Mouse (Mus musculus) kidney, adult 9 months (tissue): ENCODE results near the gene Olfr18.
"Not testable (repeated sequence)": the region's sequence is repeated elsewhere in the genome, so short reads cannot be mapped to it uniquely, and the experiment has no call there.

ENCODE experiments used
- DNase-seq: peaks from one replicate; pipeline ENCODE4 v3.0.0; 2022

Gene Olfr18

GRCm38 (mm10) chr9:20335994-20336393 lies at the start of gene Olfr18:
TSS of gene Olfr18 (minus strand) at chr9:20336094.
- no peak for DNase-seq

GRCm38 (mm10) chr9:20385343-20385703 lies 49.4 kb upstream of the Olfr18 start:
- no peak for DNase-seq

- peak; percentile 86 for DNase-seq
Measured at GRCm38 (mm10) chr9:20384532-20385342, 48.8 kb upstream of the Olfr18 start, which contains the start of gene Zfp560. TSS of gene Zfp560 (minus strand) at chr9:20385177.

- peak; percentile 10 for DNase-seq
Measured at GRCm38 (mm10) chr9:20383659-20384058, 47.8 kb upstream of the Olfr18 start.

GRCm38 (mm10) chr9:20374712-20375111 lies 38.8 kb upstream of the Olfr18 start:
- no peak for DNase-seq

GRCm38 (mm10) chr9:20367311-20367710 lies 31.4 kb upstream of the Olfr18 start:
- no peak for DNase-seq

- no peak for DNase-seq
Measured at GRCm38 (mm10) chr9:20348501-20348900, 12.6 kb upstream of the Olfr18 start.

- no peak for DNase-seq
Measured at GRCm38 (mm10) chr9:20298232-20298631, 37.7 kb downstream of the Olfr18 start, which contains the start of gene Olfr873. TSS of gene Olfr873 (plus strand) at chr9:20298532.

- not testable (repeated sequence) for DNase-seq
Measured at GRCm38 (mm10) chr9:20295562-20295961, 40.3 kb downstream of the Olfr18 start.

GRCm38 (mm10) chr9:20282051-20282450 lies 53.8 kb downstream of the Olfr18 start, which contains the start of gene Olfr39:
TSS of gene Olfr39 (plus strand) at chr9:20282351.
- no peak for DNase-seq
